Mouse (Mus musculus): ENCODE measurements around the gene Tbc1d22a. TPM values are rescaled to one million over a fixed set of nuclear protein-coding genes. Genes with fewer than 3 reads are reported as not detected.

Gene Tbc1d22a
- total RNA-seq, 1 experiment, result 19.2 TPM

GRCm38 (mm10) chr15:86449236-86449635, 235.0 kb downstream of the Tbc1d22a start:
- TF ChIP-seq CHD2 (IDR thresholded peaks at IDR 0.05; ENCODE audit: low read depth, low read length), result no peak
- in situ Hi-C loops (cut with MboI; ENCODE audit: low sequenced_read_pairs in 2 of 2, unreplicated experiment in 2 of 2), result no loop called here
- DNase-seq (ENCODE audit: low read depth, low spot score), result no peak
- H3K4me3 ChIP-seq (ENCODE audit: insufficient read depth in 1 of 2, low read depth in 1 of 2, low read length in 2 of 2, poor library complexity in 1 of 2, severe bottlenecking in 1 of 2), result no peak overlapping the region
- no peaks in the 10 kb centered on the region for H3K36me3 ChIP-seq (ENCODE audit: control insufficient read depth, insufficient read depth, low read length, poor library complexity, severe bottlenecking)
- H3K4me1 ChIP-seq (ENCODE audit: control insufficient read depth in 2 of 2, insufficient read depth in 2 of 2, low read length in 2 of 2, poor library complexity in 1 of 2), result no peaks in the 10 kb centered on the region
- H3K9me3 ChIP-seq (ENCODE audit: control insufficient read depth, insufficient read depth, low read depth, low read length), result no peaks in the 10 kb centered on the region
- H3K9ac ChIP-seq (ENCODE audit: insufficient read depth, low read depth, low read length, poor library complexity, severe bottlenecking), result no peak overlapping the region
- H3K27ac ChIP-seq (ENCODE audit: insufficient read depth, low read depth, low read length, poor library complexity, severe bottlenecking), result no peak overlapping the region

GRCm38 (mm10) chr15:86449794-86450193, 235.5 kb downstream of the Tbc1d22a start:
- H3K27ac ChIP-seq (ENCODE audit: insufficient read depth, low read depth, low read length, poor library complexity, severe bottlenecking), result no peak overlapping the region
- TF ChIP-seq MAFK (IDR thresholded peaks at IDR 0.05; ENCODE audit: insufficient read depth, low read depth, low read length) (no peak), ZNF384 (IDR thresholded peaks at IDR 0.05; ENCODE audit: low read depth, low read length) (no peak), CHD2 (IDR thresholded peaks at IDR 0.05; ENCODE audit: low read depth, low read length) (no peak), ZC3H11A (IDR thresholded peaks at IDR 0.05; ENCODE audit: borderline replicate concordance, low read depth, low read length) (no peak), HCFC1 (IDR thresholded peaks at IDR 0.05; ENCODE audit: borderline replicate concordance, insufficient read depth, low read length) (no peak)
- no peaks in the 10 kb centered on the region for H3K9me3 ChIP-seq (ENCODE audit: control insufficient read depth, insufficient read depth, low read depth, low read length)
- in situ Hi-C loops (cut with MboI; ENCODE audit: low sequenced_read_pairs in 2 of 2, unreplicated experiment in 2 of 2), result no loop called here
- DNase-seq (ENCODE audit: low read depth, low spot score), result no peak
- no peak overlapping the region for H3K4me3 ChIP-seq (ENCODE audit: insufficient read depth in 1 of 2, low read depth in 1 of 2, low read length in 2 of 2, poor library complexity in 1 of 2, severe bottlenecking in 1 of 2)
- no peaks in the 10 kb centered on the region for H3K4me1 ChIP-seq (ENCODE audit: control insufficient read depth in 2 of 2, insufficient read depth in 2 of 2, low read length in 2 of 2, poor library complexity in 1 of 2)
- H3K36me3 ChIP-seq (ENCODE audit: control insufficient read depth, insufficient read depth, low read length, poor library complexity, severe bottlenecking), result no peaks in the 10 kb centered on the region
- H3K9ac ChIP-seq (ENCODE audit: insufficient read depth, low read depth, low read length, poor library complexity, severe bottlenecking), result no peak overlapping the region

- Histone ChIP-seq H3K36me3 (ENCODE audit: control insufficient read depth, insufficient read depth, low read length, poor library complexity, severe bottlenecking) (no peaks in the 10 kb centered on the region), H3K9me3 (ENCODE audit: control insufficient read depth, insufficient read depth, low read depth, low read length) (no peaks in the 10 kb centered on the region), H3K9ac (ENCODE audit: insufficient read depth, low read depth, low read length, poor library complexity, severe bottlenecking) (no peak overlapping the region), H3K4me1 (ENCODE audit: control insufficient read depth in 2 of 2, insufficient read depth in 2 of 2, low read length in 2 of 2, poor library complexity in 1 of 2) (no peaks in the 10 kb centered on the region), H3K27ac (ENCODE audit: insufficient read depth, low read depth, low read length, poor library complexity, severe bottlenecking) (no peak overlapping the region), H3K4me3 (ENCODE audit: insufficient read depth in 1 of 2, low read depth in 1 of 2, low read length in 2 of 2, poor library complexity in 1 of 2, severe bottlenecking in 1 of 2) (no peak overlapping the region)
- in situ Hi-C loops (cut with MboI; ENCODE audit: low sequenced_read_pairs in 2 of 2, unreplicated experiment in 2 of 2), result no loop called here
- DNase-seq (ENCODE audit: low read depth, low spot score), result no peak
- TF ChIP-seq CHD2 (IDR thresholded peaks at IDR 0.05; ENCODE audit: low read depth, low read length) (no peak), ZNF384 (IDR thresholded peaks at IDR 0.05; ENCODE audit: low read depth, low read length) (no peak), HCFC1 (IDR thresholded peaks at IDR 0.05; ENCODE audit: borderline replicate concordance, insufficient read depth, low read length) (no peak), MAFK (IDR thresholded peaks at IDR 0.05; ENCODE audit: insufficient read depth, low read depth, low read length) (no peak), ZC3H11A (IDR thresholded peaks at IDR 0.05; ENCODE audit: borderline replicate concordance, low read depth, low read length) (no peak)
Observed at GRCm38 (mm10) chr15:86459413-86459812, 245.2 kb downstream of the Tbc1d22a start.

GRCm38 (mm10) chr15:86462636-86463035, 248.4 kb downstream of the Tbc1d22a start:
- DNase-seq (ENCODE audit: low read depth, low spot score), result no peak
- TF ChIP-seq MAFK (IDR thresholded peaks at IDR 0.05; ENCODE audit: insufficient read depth, low read depth, low read length), result no peak
- Histone ChIP-seq H3K4me3 (ENCODE audit: insufficient read depth in 1 of 2, low read depth in 1 of 2, low read length in 2 of 2, poor library complexity in 1 of 2, severe bottlenecking in 1 of 2) (no peak overlapping the region), H3K9ac (ENCODE audit: insufficient read depth, low read depth, low read length, poor library complexity, severe bottlenecking) (no peak overlapping the region), H3K9me3 (ENCODE audit: control insufficient read depth, insufficient read depth, low read depth, low read length) (no peaks in the 10 kb centered on the region), H3K36me3 (ENCODE audit: control insufficient read depth, insufficient read depth, low read length, poor library complexity, severe bottlenecking) (no peaks in the 10 kb centered on the region), H3K27ac (ENCODE audit: insufficient read depth, low read depth, low read length, poor library complexity, severe bottlenecking) (no peak overlapping the region), H3K4me1 (ENCODE audit: control insufficient read depth in 2 of 2, insufficient read depth in 2 of 2, low read length in 2 of 2, poor library complexity in 1 of 2) (no peaks in the 10 kb centered on the region)
- in situ Hi-C loops (cut with MboI; ENCODE audit: low sequenced_read_pairs in 2 of 2, unreplicated experiment in 2 of 2), result no loop called here

GRCm38 (mm10) chr15:86468082-86468481, 253.8 kb downstream of the Tbc1d22a start:
- no peak overlapping the region for H3K4me3 ChIP-seq (ENCODE audit: insufficient read depth in 1 of 2, low read depth in 1 of 2, low read length in 2 of 2, poor library complexity in 1 of 2, severe bottlenecking in 1 of 2)
- H3K27ac ChIP-seq (ENCODE audit: insufficient read depth, low read depth, low read length, poor library complexity, severe bottlenecking), result no peak overlapping the region
- H3K36me3 ChIP-seq (ENCODE audit: control insufficient read depth, insufficient read depth, low read length, poor library complexity, severe bottlenecking), result no peaks in the 10 kb centered on the region
- in situ Hi-C loops (cut with MboI; ENCODE audit: low sequenced_read_pairs in 2 of 2, unreplicated experiment in 2 of 2), result no loop called here
- no peak for TF ChIP-seq ZNF384 (IDR thresholded peaks at IDR 0.05; ENCODE audit: low read depth, low read length)
- TF ChIP-seq ZC3H11A (IDR thresholded peaks at IDR 0.05; ENCODE audit: borderline replicate concordance, low read depth, low read length), result no peak
- TF ChIP-seq CHD2 (IDR thresholded peaks at IDR 0.05; ENCODE audit: low read depth, low read length), result no peak
- TF ChIP-seq MAFK (IDR thresholded peaks at IDR 0.05; ENCODE audit: insufficient read depth, low read depth, low read length), result no peak
- no peak for TF ChIP-seq HCFC1 (IDR thresholded peaks at IDR 0.05; ENCODE audit: borderline replicate concordance, insufficient read depth, low read length)
- H3K4me1 ChIP-seq (ENCODE audit: control insufficient read depth in 2 of 2, insufficient read depth in 2 of 2, low read length in 2 of 2, poor library complexity in 1 of 2), result no peaks in the 10 kb centered on the region
- no peak for DNase-seq (ENCODE audit: low read depth, low spot score)
- H3K9me3 ChIP-seq (ENCODE audit: control insufficient read depth, insufficient read depth, low read depth, low read length), result no peaks in the 10 kb centered on the region
- no peak overlapping the region for H3K9ac ChIP-seq (ENCODE audit: insufficient read depth, low read depth, low read length, poor library complexity, severe bottlenecking)

Measured in ES-E14 (cell line).